Mouse (Mus musculus): Measurements from ENCODE around the gene Mafb.

Mafb gene

GRCm38 (mm10) chr2:160364128-160364650 lies 2.7 kb downstream of the Mafb start:
- DNase-seq (ENCODE audit: low spot score in 2 of 2) = no peak

- no peak for DNase-seq (ENCODE audit: low spot score in 2 of 2)
Observed at GRCm38 (mm10) chr2:160363201-160363600, 3.7 kb downstream of the Mafb start.

DNA sequence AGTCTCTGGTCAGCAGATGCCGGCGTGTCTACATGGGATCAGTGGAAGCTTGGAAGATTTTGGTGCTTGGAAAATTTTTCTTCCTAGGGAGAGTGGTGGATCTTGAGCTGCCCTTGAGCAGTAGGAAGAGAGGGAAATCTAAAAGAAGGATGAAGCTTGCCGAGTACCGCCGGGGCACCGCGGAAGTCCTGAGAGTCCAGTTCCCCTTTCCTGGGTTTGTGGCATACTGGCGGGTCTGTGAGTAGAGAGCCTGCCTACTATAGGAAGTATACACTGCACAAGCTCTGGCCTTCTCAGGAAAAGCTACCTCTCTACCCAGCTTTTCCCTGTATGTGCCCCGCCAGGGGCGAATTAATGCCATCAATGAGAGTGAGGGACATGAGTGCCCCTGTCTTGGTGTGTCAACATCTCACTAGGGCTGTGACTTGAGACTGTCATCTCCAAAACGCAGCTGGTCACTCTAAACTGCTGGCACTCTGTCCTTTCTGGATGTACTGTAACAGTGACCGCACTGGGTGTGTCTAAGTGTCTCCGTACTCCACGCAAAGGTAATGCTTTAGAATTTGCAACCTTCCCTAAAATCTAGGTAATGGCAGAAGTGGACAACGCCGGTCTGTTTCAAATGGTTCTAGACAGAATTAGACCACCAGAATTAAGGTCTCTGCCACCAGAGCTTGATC lies 5.3 kb downstream of the Mafb start:
- DNase-seq (ENCODE audit: low spot score in 2 of 2) = no peak

- DNase-seq (ENCODE audit: low spot score in 2 of 2) = no peak
Observed at GRCm38 (mm10) chr2:160360234-160360874, 6.5 kb downstream of the Mafb start.

- DNase-seq (ENCODE audit: low spot score in 2 of 2) = no peak
Observed at GRCm38 (mm10) chr2:160358896-160359295, 8.0 kb downstream of the Mafb start.

DNA sequence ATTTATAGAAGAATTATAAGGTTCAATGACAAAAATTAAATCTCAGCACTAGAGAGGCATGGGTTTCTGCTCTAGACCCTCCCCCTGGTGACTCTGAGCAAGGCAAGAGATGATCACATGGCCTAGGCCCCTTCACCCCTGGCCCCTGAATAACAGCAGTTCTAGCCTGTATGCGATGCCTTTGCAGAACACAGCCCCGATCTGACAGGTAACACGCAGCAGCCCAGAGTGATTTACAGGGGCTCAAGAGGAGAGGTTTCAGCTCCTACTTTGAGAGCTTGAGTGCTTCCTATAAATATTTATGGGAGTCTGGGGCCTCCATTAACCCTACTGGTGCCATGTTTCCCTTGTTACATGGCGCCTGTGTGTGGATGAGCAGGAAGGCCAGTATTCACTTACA lies 9.4 kb downstream of the Mafb start:
- DNase-seq (ENCODE audit: low spot score in 2 of 2) = no peak

GRCm38 (mm10) chr2:160356132-160356531 lies 10.7 kb downstream of the Mafb start:
- no peak for DNase-seq (ENCODE audit: low spot score in 2 of 2)

DNA sequence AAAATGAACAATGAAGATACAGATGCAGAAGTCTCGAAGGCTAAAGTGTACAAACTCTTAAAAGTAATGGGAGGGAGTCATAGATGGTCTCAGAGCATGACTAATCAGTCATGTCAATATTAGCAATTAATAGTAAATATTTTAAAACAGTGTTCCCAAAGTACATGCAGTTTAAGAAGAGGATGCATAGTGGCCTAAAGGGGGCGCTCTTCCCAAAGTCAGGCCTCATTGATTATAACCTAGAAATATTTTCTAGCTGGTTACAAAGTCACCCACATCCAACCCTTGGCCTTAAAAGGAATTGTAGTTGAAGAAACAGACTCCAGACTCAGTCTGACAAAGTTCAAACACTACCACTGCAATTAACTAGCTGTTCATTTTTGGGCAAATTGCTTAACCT lies 12.5 kb downstream of the Mafb start:
- DNase-seq (ENCODE audit: low spot score in 2 of 2) = no peak

DNA sequence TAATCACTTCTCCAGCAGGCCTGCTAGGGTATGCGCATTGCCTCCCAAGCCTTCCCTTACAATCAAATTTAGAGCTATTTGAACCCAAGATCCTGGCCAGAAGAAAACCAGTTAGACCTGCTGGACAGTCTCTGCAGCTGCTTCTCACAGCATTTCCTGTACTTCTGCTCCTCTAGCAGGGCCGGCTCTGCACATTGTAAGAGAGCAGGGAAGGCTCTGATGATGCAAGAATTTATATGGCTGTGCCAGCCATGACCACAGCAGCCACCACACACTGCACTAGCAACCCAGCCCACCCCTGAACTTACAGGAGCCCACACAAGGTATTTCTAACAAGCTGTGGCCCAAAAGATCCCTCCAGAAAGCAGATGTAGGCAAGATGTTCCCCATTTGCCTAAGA lies 13.3 kb downstream of the Mafb start:
- DNase-seq (ENCODE audit: low spot score in 2 of 2) = no peak

GRCm38 (mm10) chr2:160351038-160351574 lies 15.8 kb downstream of the Mafb start:
- DNase-seq (ENCODE audit: low spot score in 2 of 2) = no peak

GRCm38 (mm10) chr2:160349578-160349977 lies 17.3 kb downstream of the Mafb start:
- no peak for DNase-seq (ENCODE audit: low spot score in 2 of 2)

GRCm38 (mm10) chr2:160348796-160349195 lies 18.1 kb downstream of the Mafb start:
- DNase-seq (ENCODE audit: low spot score in 2 of 2) = no peak

DNA sequence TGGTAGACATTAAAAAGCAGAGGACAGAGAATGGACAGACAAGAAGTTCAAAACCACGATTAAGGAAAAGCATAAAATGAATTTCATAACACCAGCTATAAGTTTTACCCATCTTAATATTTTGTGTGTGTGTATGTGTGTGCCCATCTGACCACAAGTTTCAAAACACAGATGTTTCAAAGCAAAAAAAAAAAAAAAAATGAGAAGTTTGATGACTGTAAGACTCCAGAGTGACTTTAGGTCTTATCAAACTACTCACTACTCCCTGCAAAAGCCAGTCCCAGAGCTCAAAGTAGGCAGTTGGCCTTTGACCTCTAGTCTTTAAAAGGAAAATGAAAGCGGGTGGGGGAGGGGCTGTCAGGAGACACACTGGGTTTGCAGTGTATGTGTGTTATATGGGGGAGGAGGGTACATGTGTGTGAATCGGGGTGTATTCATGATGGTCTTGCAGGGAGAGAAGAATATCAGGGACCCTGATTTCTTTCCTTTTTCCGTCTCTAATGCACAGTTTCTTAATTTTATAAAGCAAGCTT lies 18.7 kb downstream of the Mafb start:
- DNase-seq (ENCODE audit: low spot score in 2 of 2) = no peak

GRCm38 (mm10) chr2:160345644-160346043 lies 21.2 kb downstream of the Mafb start:
- DNase-seq (ENCODE audit: low spot score in 2 of 2) = no peak

DNA sequence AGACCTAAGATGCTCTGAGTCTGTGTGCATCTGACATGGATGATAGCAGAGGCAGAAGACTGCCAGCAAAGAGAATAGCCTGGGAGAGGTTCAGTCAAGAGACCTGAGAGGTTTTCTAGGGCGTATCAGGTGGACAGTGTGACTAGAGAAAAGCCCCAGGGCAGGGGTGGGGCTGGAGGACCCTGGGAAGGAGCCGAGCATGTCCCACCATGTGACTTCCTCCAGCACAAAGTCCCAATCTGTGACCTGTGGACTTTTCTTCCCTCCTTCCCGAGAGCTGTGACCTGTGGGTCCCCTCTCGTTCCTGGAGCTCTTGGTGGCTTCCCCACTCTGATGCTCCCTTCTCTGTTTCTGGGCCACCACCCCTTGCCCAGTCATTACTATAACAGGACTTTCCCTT lies 26.7 kb downstream of the Mafb start:
- DNase-seq (ENCODE audit: low spot score in 2 of 2) = no peak

- no peak for DNase-seq (ENCODE audit: low spot score in 2 of 2)
Observed at GRCm38 (mm10) chr2:160339595-160339994, 27.3 kb downstream of the Mafb start.

- DNase-seq (ENCODE audit: low spot score in 2 of 2) = no peak
Observed at GRCm38 (mm10) chr2:160336053-160336452, 30.8 kb downstream of the Mafb start.

DNA sequence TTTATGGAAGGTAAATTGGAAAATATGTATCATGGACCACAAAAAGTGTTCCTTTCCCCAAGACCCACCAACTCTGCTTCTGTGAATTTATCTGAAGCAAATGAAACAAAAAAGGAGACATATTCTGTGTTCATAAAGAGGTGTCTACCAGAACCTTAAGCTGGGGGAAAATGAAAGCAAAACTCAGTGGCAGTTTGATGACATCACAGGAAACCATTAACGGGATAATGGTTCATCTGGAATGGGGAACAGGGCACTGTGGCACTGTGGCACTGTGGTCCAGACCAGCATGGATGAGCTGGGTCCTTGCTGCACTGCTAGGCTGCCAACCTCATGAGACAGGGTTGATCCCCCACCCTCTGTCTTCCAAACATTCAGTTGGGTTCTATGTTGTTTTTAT lies 31.8 kb downstream of the Mafb start:
- DNase-seq (ENCODE audit: low spot score in 2 of 2) = no peak

DNA sequence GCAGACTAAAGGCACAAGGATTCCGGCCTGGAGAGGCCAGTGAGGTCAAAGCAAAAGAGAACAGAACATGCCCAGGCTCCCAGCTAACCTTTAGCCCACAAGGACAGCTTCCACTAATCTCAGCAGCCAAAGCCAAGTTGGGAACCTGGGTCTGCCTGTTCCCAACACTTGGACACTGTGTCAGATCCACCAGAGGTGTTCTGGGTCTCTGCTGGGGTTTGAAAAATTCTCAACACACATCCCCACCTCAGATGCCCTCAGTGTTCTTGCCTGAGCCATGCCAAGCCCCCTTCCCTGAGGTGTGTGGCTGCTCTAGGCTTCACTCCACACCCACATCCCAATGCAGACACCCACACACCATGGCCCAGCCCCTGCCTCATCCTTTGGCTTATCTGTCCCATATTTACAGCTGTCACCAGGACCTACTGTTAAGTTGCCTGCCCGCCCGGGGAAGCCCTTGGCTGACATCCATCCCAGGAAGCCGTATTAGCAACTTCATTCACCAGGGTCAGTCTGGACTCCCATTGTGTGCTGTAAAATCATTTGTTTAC lies 32.7 kb downstream of the Mafb start, which contains the start of gene Gm826:
Gene Gm826 (minus strand): TSS at position 52 of the 551 bp plus-strand sequence.
- no peak for DNase-seq (ENCODE audit: low spot score in 2 of 2)

- DNase-seq (ENCODE audit: low spot score in 2 of 2) = no peak
Observed at GRCm38 (mm10) chr2:160332516-160333325, 34.1 kb downstream of the Mafb start.

DNA sequence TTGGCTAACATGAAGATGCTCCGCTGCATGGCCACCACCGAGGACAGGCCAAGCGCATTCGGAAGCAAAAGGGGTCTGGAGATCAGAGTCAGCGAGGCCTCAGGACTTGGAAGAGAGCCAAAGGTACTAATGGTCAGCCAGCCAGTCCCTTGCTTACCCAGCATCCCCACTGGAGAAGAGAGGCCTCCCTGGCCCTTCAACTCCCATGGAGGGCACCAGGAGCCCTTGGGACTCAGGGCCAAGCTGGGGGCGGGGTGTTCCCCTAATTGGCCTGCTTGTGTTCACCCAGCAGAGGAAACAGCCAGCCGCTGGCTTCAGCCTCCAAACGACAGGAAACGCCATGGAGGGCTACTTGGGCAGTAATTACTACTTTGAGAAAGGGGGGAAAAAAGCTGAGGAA lies 38.0 kb downstream of the Mafb start:
- DNase-seq (ENCODE audit: low spot score in 2 of 2) = peak in 1 of 2 experiments; percentile 12

- DNase-seq (ENCODE audit: low spot score in 2 of 2) = no peak
Observed at GRCm38 (mm10) chr2:160327716-160328115, 39.1 kb downstream of the Mafb start.

Data from frontal cortex, postnatal 14 days (tissue).